Mouse (Mus musculus) kidney, postnatal 36 days (tissue): ENCODE results near the gene Nab2.

ENCODE experiments used
- DNase-seq, 2 experiments: peaks; one replicate each; pipeline ENCODE4 v3.0.0; 2021 to 2022; ENCODE audit warnings: mixed read lengths in 2 of 2

Nab2 gene

GRCm38 (mm10) chr10:127642772-127643552 lies 25.4 kb downstream of the Nab2 start, which contains the start of gene Stat6:
Gene Stat6, plus strand, starts transcription at chr10:127642986.
- DNase-seq, result peak; percentile 88 to 89

- peak; percentile 91 to 98 for DNase-seq
Observed at GRCm38 (mm10) chr10:127641861-127642771, 26.3 kb downstream of the Nab2 start.

- no peak for DNase-seq
Observed at GRCm38 (mm10) chr10:127640421-127640820, 27.9 kb downstream of the Nab2 start.

- no peak for DNase-seq
Observed at GRCm38 (mm10) chr10:127632668-127633271, 35.6 kb downstream of the Nab2 start.

GRCm38 (mm10) chr10:127631261-127632214 lies 36.8 kb downstream of the Nab2 start:
- DNase-seq, result peak in 1 of 2 experiments; percentile 27

- DNase-seq, result peak; percentile 48 to 71
Observed at GRCm38 (mm10) chr10:127626433-127626832, 41.9 kb downstream of the Nab2 start.

- no peak for DNase-seq
Observed at GRCm38 (mm10) chr10:127623439-127624216, 44.7 kb downstream of the Nab2 start.

GRCm38 (mm10) chr10:127622661-127623060 lies 45.7 kb downstream of the Nab2 start:
- no peak for DNase-seq

GRCm38 (mm10) chr10:127622057-127622392 lies 46.3 kb downstream of the Nab2 start:
- peak; percentile 88 for DNase-seq

- peak; percentile 94 to 95 for DNase-seq
Observed at GRCm38 (mm10) chr10:127621191-127622056, 46.9 kb downstream of the Nab2 start.

- DNase-seq, result peak in 1 of 2 experiments; percentile 34
Observed at GRCm38 (mm10) chr10:127620406-127621190, 47.8 kb downstream of the Nab2 start, which contains the start of gene Lrp1. Gene Lrp1, minus strand, starts transcription at chr10:127621148.

- peak in 1 of 2 experiments; percentile 51 for DNase-seq
Observed at GRCm38 (mm10) chr10:127619941-127620405, 48.4 kb downstream of the Nab2 start.

- no peak for DNase-seq
Observed at GRCm38 (mm10) chr10:127619119-127619721, 49.1 kb downstream of the Nab2 start.

- no peak for DNase-seq
Observed at GRCm38 (mm10) chr10:127618173-127618572, 50.2 kb downstream of the Nab2 start.

- peak in 1 of 2 experiments; percentile 27 for DNase-seq
Observed at GRCm38 (mm10) chr10:127617294-127617693, 51.1 kb downstream of the Nab2 start.

GRCm38 (mm10) chr10:127616261-127616679 lies 52.1 kb downstream of the Nab2 start:
- DNase-seq, result no peak

- no peak for DNase-seq
Observed at GRCm38 (mm10) chr10:127615591-127615990, 52.8 kb downstream of the Nab2 start.

- no peak for DNase-seq
Observed at GRCm38 (mm10) chr10:127615034-127615374, 53.4 kb downstream of the Nab2 start.
